Mouse (Mus musculus) limb, embryonic 14.5 days (tissue): ENCODE measurements at regions not wholly inside any gene's neighbourhood (a gene's known extent, or its start where the extent isn't known, plus 50 kb on each side); places are given as distances from the start of the nearest gene placed in this dataset.
"Not testable (repeated sequence)": the region's sequence is repeated elsewhere in the genome, so short reads cannot be mapped to it uniquely, and the experiment has no call there.

Experiments used
- ATAC-seq: fragments of 200-750 bp; cut with Nextera tagmentation; 2 replicates; pipeline ENCODE4 v1.8.0; 2017; ENCODE audit warnings: low read depth, moderate number of reproducible peaks, moderate TSS enrichment; ENCODE audit not compliant: low FRiP score
- DNase-seq: peaks from one replicate; pipeline ENCODE4 v3.0.0-alpha.2; 2015; ENCODE audit warnings: low spot score
- H3K27ac ChIP-seq: fragments of 300-500 bp; sonication (generic); replicated peaks from 2 replicates; pipeline ENCODE4 v1.5.1; 2014; ENCODE audit warnings: low read depth, mild to moderate bottlenecking, low read length, moderate library complexity, mixed read lengths
- H3K27me3 ChIP-seq: fragments of 300-500 bp; sonication (generic); 2 replicates; pipeline ENCODE4 v1.6.1; 2014; ENCODE audit warnings: low read length, mixed read lengths; ENCODE audit not compliant: control insufficient read depth, insufficient read depth
- H3K36me3 ChIP-seq: fragments of 300-500 bp; sonication (generic); 2 replicates; pipeline ENCODE4 v1.6.1; 2014; ENCODE audit warnings: mild to moderate bottlenecking, low read length, moderate library complexity, mixed read lengths; ENCODE audit not compliant: control insufficient read depth, insufficient read depth
- H3K4me1 ChIP-seq: fragments of 300-500 bp; sonication (generic); 2 replicates; pipeline ENCODE4 v1.6.1; 2014; ENCODE audit warnings: antibody characterized with exemption, low read length, mixed read lengths; ENCODE audit not compliant: control insufficient read depth, insufficient read depth
- H3K4me2 ChIP-seq: fragments of 300-500 bp; sonication (generic); replicated peaks from 2 replicates; pipeline ENCODE4 v1.6.1; 2014; ENCODE audit warnings: low read depth, mild to moderate bottlenecking, low read length, moderate library complexity; ENCODE audit not compliant: severe bottlenecking
- H3K4me3 ChIP-seq: fragments of 300-500 bp; sonication (generic); replicated peaks from 2 replicates; pipeline ENCODE4 v1.5.1; 2014; ENCODE audit warnings: low read length
- H3K9ac ChIP-seq: fragments of 300-500 bp; sonication (generic); 2 replicates; pipeline ENCODE4 v1.6.1; 2014; ENCODE audit warnings: mild to moderate bottlenecking, low read depth, low read length, moderate library complexity; ENCODE audit not compliant: severe bottlenecking
- H3K9me3 ChIP-seq: fragments of 300-500 bp; sonication (generic); 2 replicates; pipeline ENCODE4 v1.6.1; 2016; ENCODE audit warnings: low read length; ENCODE audit not compliant: control insufficient read depth
- WGBS: fragments of 180-500 bp; shearing (Covaris S2); extraction: QIAGEN DNeasy Blood & Tissue Kit; methylation state at CpG from one replicate; pipeline ENCODE4 v1.1.7; 2014; 5-methylcytosine and 5-hydroxymethylcytosine counted together

GRCm38 (mm10) chr5:108903134-108903923 is 50.9 kb upstream of the Vmn2r9 start:
- H3K27ac ChIP-seq, H3K9ac ChIP-seq, H3K27me3 ChIP-seq, H3K4me1 ChIP-seq, DNase-seq, H3K36me3 ChIP-seq, H3K9me3 ChIP-seq: not testable (repeated sequence)
- Histone ChIP-seq H3K4me3 (0 out of 2 replicates have a peak overlapping the region, but pooled peaks have one; percentile 14), H3K4me2 (peak overlapping the region; percentile 21; the same call in 1 of the 2 replicates)
- peak; percentile 93 for ATAC-seq
- 5% methylated on average over 15 of the region's 65 CpGs for WGBS
